Mouse (Mus musculus): ENCODE data around the gene Rtn4rl1.
A peak's percentile ranks its signal among the peaks of the same experiment; 100 is the strongest.

Rtn4rl1 gene

DNA sequence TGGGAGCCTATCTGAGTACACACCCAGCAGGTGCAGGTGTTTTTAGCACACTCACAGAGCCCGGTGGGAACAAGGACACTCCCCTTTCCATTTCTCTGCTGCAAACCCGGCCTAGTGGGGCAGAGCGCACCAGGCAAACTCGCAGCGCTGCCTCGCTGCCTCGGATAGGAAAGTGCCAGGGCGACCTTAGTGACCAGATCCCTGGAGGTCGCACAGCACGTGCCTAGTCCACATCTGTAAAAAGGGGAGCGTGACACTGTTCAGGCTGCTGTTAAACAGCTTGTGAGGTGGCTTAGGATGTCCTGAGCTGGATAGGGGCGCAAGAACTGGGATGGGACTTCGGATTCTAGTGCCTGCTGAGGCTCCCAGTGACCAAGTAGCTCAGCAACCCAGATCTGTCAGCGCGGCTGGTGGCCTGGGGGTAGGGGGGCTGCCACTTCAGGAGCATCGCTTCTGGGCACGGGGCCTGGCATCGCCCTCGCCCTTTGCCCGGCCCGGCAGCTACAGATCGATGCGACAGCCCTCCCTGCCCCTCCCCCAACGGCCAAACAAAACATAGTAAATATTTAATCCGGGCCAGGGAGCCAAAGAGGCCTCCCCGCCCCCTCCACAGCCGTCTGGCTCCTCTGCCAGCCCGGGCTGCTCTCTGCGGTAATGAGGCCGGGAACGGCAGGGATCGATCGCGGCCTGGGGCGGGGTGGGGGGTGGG, 19.9 kb downstream of the Rtn4rl1 start:
- no peak for DNase-seq (ENCODE audit: low spot score)

DNA sequence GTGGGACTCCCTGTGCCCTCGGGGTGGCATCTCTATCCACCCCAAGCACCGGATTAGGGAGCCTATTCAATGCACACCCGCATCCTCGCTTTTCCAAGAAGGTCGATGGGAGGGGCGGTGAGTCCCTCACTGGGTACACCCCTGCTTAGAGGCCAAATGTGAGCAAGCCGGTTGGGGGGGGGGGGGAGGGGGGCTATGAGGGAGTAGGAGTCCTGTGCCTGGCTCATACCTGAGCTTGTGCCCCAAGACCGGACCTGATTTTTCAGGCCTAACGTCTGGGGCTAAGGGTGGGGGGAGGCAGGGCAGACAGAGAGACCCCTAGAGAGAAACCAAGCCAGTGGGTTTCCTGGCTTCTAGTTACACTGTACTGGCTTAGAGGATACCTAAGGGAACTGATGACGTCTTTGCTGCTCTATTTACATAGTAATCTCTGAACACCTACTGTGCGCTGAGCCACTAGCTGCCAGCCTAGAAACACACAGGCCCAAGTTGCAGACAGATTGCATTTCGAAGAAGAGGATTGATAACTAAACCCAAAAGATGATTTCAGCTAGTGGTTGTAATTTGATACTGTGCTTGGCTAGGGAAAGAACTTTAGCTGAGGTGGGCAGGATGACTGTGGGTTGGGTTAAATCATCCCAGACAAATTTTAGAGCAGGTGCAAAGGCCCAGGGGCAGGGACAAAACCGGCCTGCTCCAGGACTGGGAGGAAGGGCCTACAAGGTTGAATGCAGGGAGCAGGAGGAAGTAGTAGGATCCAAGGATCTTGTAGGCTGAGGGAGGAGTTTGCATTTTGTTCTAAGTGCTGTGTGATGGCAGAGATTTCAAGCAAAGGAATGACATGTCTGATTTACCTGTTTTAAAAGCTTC, 20.7 kb downstream of the Rtn4rl1 start:
- no peak for DNase-seq (ENCODE audit: low spot score)

GRCm38 (mm10) chr11:75220115-75220514, 26.5 kb downstream of the Rtn4rl1 start:
- DNase-seq (ENCODE audit: low spot score), result no peak

GRCm38 (mm10) chr11:75220517-75221145, 27.0 kb downstream of the Rtn4rl1 start:
- no peak for DNase-seq (ENCODE audit: low spot score)

- DNase-seq (ENCODE audit: low spot score), result no peak
These were observed 30.5 kb downstream of the Rtn4rl1 start for GRCm38 (mm10) chr11:75224062-75224461.

DNA sequence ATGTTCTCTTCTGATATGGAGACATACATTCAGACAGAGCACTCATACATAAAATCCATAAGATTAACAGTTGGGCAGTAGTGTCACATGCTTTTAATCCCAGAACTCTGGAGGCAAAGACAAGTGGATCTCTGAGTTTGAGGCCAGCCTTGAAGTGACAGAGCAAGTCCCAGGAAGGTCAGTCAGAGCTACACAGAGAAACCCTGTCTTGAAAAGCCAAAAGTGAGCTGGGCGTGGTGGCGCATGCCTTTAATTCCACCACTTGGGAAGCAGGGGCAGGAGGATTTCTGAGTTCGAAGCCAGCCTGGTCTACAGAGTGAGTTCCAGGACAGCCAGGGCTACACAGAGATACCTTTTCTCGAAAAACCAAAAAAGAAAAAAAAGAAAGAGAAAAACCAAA, 31.3 kb downstream of the Rtn4rl1 start:
- DNase-seq (ENCODE audit: low spot score), result no peak

- no peak for DNase-seq (ENCODE audit: low spot score)
These were observed 34.0 kb downstream of the Rtn4rl1 start for GRCm38 (mm10) chr11:75227632-75228031.

GRCm38 (mm10) chr11:75229289-75229688, 35.7 kb downstream of the Rtn4rl1 start:
- no peak for DNase-seq (ENCODE audit: low spot score)

- DNase-seq (ENCODE audit: low spot score), result no peak
These were observed 36.7 kb downstream of the Rtn4rl1 start for GRCm38 (mm10) chr11:75230272-75230760.

DNA sequence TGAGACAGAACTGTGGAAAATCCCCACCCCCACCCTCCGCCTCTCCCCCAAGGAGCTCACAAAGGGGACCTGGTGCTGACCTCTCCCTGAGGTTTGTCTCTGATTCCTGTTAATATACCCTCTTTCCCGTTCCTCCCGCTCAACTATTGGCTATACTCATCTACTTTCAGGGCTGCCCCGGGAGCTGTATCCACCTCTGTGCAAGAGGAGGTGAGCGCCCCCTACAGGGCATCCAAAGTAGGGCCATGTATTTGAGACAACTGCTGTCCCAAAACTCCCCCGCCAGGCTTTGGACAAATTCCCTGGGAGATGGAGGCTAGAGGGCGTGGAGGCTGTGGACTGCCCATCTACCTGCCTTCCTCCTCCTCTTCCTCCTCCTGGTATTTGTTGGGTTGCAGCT, 38.2 kb downstream of the Rtn4rl1 start:
- peak; percentile 65 for DNase-seq (ENCODE audit: low spot score)

DNA sequence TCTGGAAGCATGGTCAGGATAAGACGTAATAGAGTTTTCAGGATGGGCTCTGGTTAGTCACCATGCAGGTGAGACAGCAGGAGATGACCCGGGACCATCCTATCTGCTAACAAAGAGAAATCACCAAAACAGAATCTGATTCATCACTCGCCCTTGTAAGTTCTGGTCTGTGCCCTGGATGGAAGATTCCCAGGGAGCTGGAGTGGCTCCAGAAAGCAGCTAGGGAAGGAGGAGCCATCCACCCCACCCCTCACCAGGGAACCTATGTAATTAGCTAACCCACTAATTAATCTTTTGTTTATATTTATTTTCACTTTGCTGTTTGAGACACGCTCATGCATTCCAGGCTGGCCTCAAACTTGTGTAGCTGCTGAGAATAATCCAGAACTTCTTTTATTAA, 38.9 kb downstream of the Rtn4rl1 start:
- no peak for DNase-seq (ENCODE audit: low spot score)

- peak; percentile 75 for DNase-seq (ENCODE audit: low spot score)
These were observed 41.2 kb downstream of the Rtn4rl1 start for GRCm38 (mm10) chr11:75234745-75235144.

- no peak for DNase-seq (ENCODE audit: low spot score)
These were observed 46.8 kb downstream of the Rtn4rl1 start for GRCm38 (mm10) chr11:75240158-75240934.

DNA sequence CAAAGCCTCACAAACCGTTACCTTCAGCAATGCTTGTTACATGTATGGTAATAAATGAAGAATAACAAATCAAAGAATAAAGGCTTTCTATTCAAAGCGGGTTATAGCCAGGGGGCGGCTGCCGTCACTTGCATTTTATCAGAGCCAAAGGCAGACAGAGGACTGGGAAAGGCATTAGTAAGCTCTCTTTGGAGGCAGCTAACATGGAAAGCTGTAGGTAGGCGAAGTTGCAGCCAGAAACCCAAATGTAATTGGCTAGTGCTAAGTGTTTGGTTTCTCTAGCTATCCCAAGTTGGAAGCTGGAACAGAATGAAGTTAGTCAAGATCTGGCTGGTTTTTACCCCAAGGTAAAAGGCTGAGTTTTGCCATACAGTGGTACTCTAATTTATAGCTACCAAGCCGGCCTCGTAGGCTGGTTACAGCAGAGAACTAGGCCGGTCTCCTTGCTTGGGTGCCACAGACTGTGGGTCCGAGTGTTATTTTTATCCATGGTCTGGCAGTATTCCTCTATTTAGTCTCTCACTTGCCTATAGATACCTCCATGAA, 49.2 kb downstream of the Rtn4rl1 start:
- no peak for DNase-seq (ENCODE audit: low spot score)

- DNase-seq (ENCODE audit: low spot score), result no peak
These were observed 51.0 kb downstream of the Rtn4rl1 start for GRCm38 (mm10) chr11:75244368-75245275.

GRCm38 (mm10) chr11:75245372-75246330, 52.1 kb downstream of the Rtn4rl1 start:
- DNase-seq (ENCODE audit: low spot score), result no peak

DNA sequence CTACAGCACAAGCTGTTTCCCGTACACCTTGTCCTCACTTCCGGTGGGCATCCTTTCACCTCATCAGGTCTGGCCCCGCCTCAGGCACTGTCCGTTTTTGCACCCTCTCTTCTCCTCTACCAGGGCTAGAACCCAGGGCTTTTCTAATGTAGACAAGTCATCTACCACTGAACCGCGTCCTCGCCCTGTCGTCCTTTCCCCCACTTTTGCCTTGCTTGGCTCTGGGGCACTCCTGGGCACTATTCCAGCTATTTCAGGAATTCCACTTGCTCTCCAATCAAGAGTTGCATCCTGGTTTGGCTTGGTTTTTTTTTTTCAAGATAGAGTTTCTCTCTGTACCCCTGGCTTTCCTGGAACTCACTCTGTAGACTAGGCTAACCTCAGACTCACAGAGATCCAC, 53.0 kb downstream of the Rtn4rl1 start:
- no peak for DNase-seq (ENCODE audit: low spot score)

GRCm38 (mm10) chr11:75247137-75247730, 53.7 kb downstream of the Rtn4rl1 start:
- DNase-seq (ENCODE audit: low spot score), result no peak

DNA sequence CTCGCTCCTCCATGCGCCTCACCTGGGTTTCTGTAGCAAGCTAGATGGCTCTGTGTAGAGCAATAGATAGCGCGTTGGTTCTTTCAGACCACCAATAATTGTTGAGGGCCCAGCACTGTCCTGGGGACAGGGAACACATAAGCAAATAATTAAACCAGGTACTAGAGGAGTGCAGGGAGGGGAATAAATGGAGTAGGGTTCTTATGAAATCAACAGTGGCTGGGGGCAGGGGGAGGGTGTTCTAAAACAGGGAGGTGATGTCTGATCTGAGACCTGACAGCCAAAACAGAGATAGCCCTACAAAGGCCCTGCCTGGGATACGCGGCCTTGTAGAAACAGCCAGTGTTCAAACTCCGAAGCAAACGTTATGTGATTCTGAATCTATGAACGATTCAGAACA, 56.0 kb downstream of the Rtn4rl1 start:
- no peak for DNase-seq (ENCODE audit: low spot score)

Data from c-Kit-positive CD71-positive TER-119-positive erythroid progenitor cells, embryonic 14.5 days (primary cell).